30 mouse cellular contexts compared by ENCODE assay signal in genomic region chr3:154654901-154655300, GRCm38 (mm10). TPM values are rescaled to one million over a fixed set of nuclear protein-coding genes. Genes with fewer than 3 reads are reported as not detected.
DNase-seq lines count a peak whose midpoint lies in the region; ATAC-seq lines count a peak whose summit lies in the region.
"Had no signal": no experiment of that assay in that cellular context is flagged by ENCODE, and none has a peak within 500 bp of the region (broad histone marks: within the 10 kb centered on the region; RNA-seq: fewer than 3 reads in every experiment).

No protein-coding gene starts in this region.

- H3K4me1 ChIP-seq in heart, embryonic 12.5 days (replicated peaks) = peaks cover 16% of the 10 kb centered on the region
- H3K4me1 ChIP-seq: limb, embryonic 12.5 days; liver, embryonic 15.5 days had no signal

- no peak overlapping the region for H3K4me3 ChIP-seq in heart, embryonic 12.5 days
- H3K4me3 ChIP-seq: embryonic facial prominence, embryonic 13.5 days; forebrain, embryonic 10.5 days; forebrain, embryonic 15.5 days; limb, embryonic 12.5 days; liver, embryonic 15.5 days; midbrain, embryonic 13.5 days had no signal

- intact Hi-C loops in left cerebral cortex, postnatal 4 days (cut with DNase I) = loop anchor here (5.0 to 10.0 kb wide), 3 partner anchors 160 to 1910 kb away; partner anchors contain the start of genes Fpgt, Lrriq3 and Negr1
- intact Hi-C loops in heart, postnatal 14 days (cut with DNase I) = loop anchor here (5.0 to 10.0 kb wide), 4 partner anchors 67 to 697 kb away; no protein-coding TSS in a partner anchor

- WGBS in heart, embryonic 12.5 days = 41% methylated on average over 12 of the region's 12 CpGs

- H3K27ac ChIP-seq in heart, embryonic 12.5 days (ENCODE audit: poor library complexity, severe bottlenecking) = no peak overlapping the region
- H3K27ac ChIP-seq: embryonic facial prominence, embryonic 13.5 days; forebrain, embryonic 10.5 days; forebrain, embryonic 15.5 days; limb, embryonic 12.5 days; liver, embryonic 15.5 days; macrophage; midbrain, embryonic 13.5 days had no signal

- no peak for ATAC-seq in heart, embryonic 12.5 days (ENCODE audit: insufficient number of reproducible peaks, low FRiP score)
- ATAC-seq: activated CD4-positive, CD25-positive, alpha-beta regulatory T cell, adult 4 months; forebrain, embryonic 15.5 days; intestine, postnatal 0 days; midbrain, embryonic 13.5 days had no signal

- no peak overlapping the region for H3K4me2 ChIP-seq in heart, embryonic 12.5 days
- H3K4me2 ChIP-seq: embryonic facial prominence, embryonic 13.5 days; forebrain, embryonic 15.5 days; limb, embryonic 12.5 days; liver, embryonic 15.5 days; midbrain, embryonic 13.5 days had no signal

- no peak overlapping the region for H3K9ac ChIP-seq in heart, embryonic 12.5 days
- H3K9ac ChIP-seq: embryonic facial prominence, embryonic 13.5 days; forebrain, embryonic 15.5 days; limb, embryonic 12.5 days; liver, embryonic 15.5 days; midbrain, embryonic 13.5 days had no signal

- no peaks in the 10 kb centered on the region for H3K36me3 ChIP-seq in heart, embryonic 12.5 days
- H3K36me3 ChIP-seq: embryonic facial prominence, embryonic 13.5 days; forebrain, embryonic 10.5 days; forebrain, embryonic 15.5 days; limb, embryonic 12.5 days; liver, embryonic 15.5 days; midbrain, embryonic 13.5 days had no signal

- H3K27me3 ChIP-seq in heart, embryonic 12.5 days (replicated peaks) = peaks cover 42% of the 10 kb centered on the region
- H3K27me3 ChIP-seq: forebrain, embryonic 15.5 days; liver, embryonic 15.5 days had no signal

- H3K9me3 ChIP-seq in heart, embryonic 12.5 days (replicated peaks) = no peaks in the 10 kb centered on the region
- H3K9me3 ChIP-seq: embryonic facial prominence, embryonic 13.5 days; forebrain, embryonic 10.5 days; forebrain, embryonic 15.5 days; limb, embryonic 12.5 days; liver, embryonic 15.5 days; midbrain, embryonic 13.5 days had no signal

- peak; percentile 42 to 54 for DNase-seq in heart, adult 18-20 months
- DNase-seq in left cerebral cortex, postnatal 4 days = peak; percentile 25
- no peak for DNase-seq in left cerebral cortex, adult 9 months (ENCODE audit: low spot score in 2 of 2)
- DNase-seq in brain, adult 2 months (ENCODE audit: low read depth, low spot score) = peak; percentile 12
- DNase-seq in heart, postnatal 14 days = peak; percentile 17 to 31
- no peak for DNase-seq in urinary bladder, postnatal 36 days (ENCODE audit: low spot score in 2 of 2)
- DNase-seq: adrenal gland, adult 2 months; adrenal gland, postnatal 36 days; cerebellum, adult 8-10 months; gastrocnemius, postnatal 36 days; kidney, adult 9 months; kidney, postnatal 10 days; right cerebral cortex, adult 18-20 months; spleen, adult 18-20 months; thymus, adult 18-20 months; thymus, postnatal 25 days had no signal

RNA-seq across cellular contexts. Expression of gene Erich3, which starts 8.8 kb away (rescaled TPM):
- under 1 TPM; 0.07 to 0.39 TPM for total RNA-seq in heart, adult 18-20 months (2021)
- polyA plus RNA-seq in heart, embryonic 12.5 days (2016; fragmentation: Nextera tagmentation; extraction: Ambion mirVana) = 0.22 and 0.24 TPM in 2 replicates
- 1 to 10 TPM; 3.4 to 5.0 TPM for total RNA-seq in left cerebral cortex, postnatal 4 days (2021)
- under 1 TPM; 0.05 to 0.22 TPM for total RNA-seq in heart, postnatal 14 days (2021)
- total RNA-seq: common myeloid progenitor, adult 5-6 weeks; gastrocnemius, postnatal 36 days; megakaryocyte-erythroid progenitor cell, adult 5-6 weeks; neutrophil, adult 5-6 weeks had no signal
- polyA plus RNA-seq: activated CD4-positive, CD25-positive, alpha-beta regulatory T cell, adult 4 months; liver, adult 2 months; liver, embryonic 15.5 days; macrophage had no signal

RNA-seq across cellular contexts. Expression of gene Tyw3, which starts 58.0 kb away (rescaled TPM):
- 1 to 10 TPM; 3.5 to 3.7 TPM for total RNA-seq in heart, adult 18-20 months (2021)
- polyA plus RNA-seq in heart, embryonic 12.5 days (2016; fragmentation: Nextera tagmentation; extraction: Ambion mirVana) = 7.8 and 9.0 TPM in 2 replicates
- 1 to 10 TPM; 6.4 to 9.4 TPM for total RNA-seq in left cerebral cortex, postnatal 4 days (2021)
- total RNA-seq in heart, postnatal 14 days (2021) = 1 to 10 TPM; 6.3 to 6.6 TPM

RNA-seq across cellular contexts. Expression of gene Cryz, which starts 58.4 kb away (rescaled TPM):
- 10 to 100 TPM; 19.7 to 20.8 TPM for total RNA-seq in heart, adult 18-20 months (2021)
- polyA plus RNA-seq in heart, embryonic 12.5 days (2016; fragmentation: Nextera tagmentation; extraction: Ambion mirVana) = 10.5 and 12.1 TPM in 2 replicates
- 10 to 100 TPM in 1 of 2 experiments, 1 to 10 TPM in 1; 8.6 to 10.9 TPM for total RNA-seq in left cerebral cortex, postnatal 4 days (2021)
- 10 to 100 TPM; 15.5 to 20.3 TPM for total RNA-seq in heart, postnatal 14 days (2021)

Comparison
In these comparisons a context has a peak if more than half of its experiments do, and no peak if none do; other contexts are left out.
1. DNase-seq: peak in heart, adult 18-20 months (2 of 2), left cerebral cortex, postnatal 4 days (single experiment), brain, adult 2 months (single experiment) and heart, postnatal 14 days (2 of 2); none in left cerebral cortex, adult 9 months (0 of 2) and urinary bladder, postnatal 36 days (0 of 2).